Comparison of ENCODE assay signal across 21 mouse cellular contexts in genomic region chr7:138202162-138202832, GRCm38 (mm10).
DNase-seq lines count a peak whose midpoint lies in the region; ATAC-seq and TF ChIP-seq lines count a peak whose summit lies in the region.
"Had no signal": no experiment of that assay in that cellular context is flagged by ENCODE, and none has a peak within 500 bp of the region (broad histone marks: within the 10 kb centered on the region; RNA-seq: fewer than 3 reads in every experiment).

No protein-coding gene starts in this region.

- no peak overlapping the region for H3K4me3 ChIP-seq in kidney, embryonic 15.5 days (replicated peaks)
- H3K4me3 ChIP-seq in myocyte, result no peak overlapping the region
- H3K4me3 ChIP-seq: forebrain, embryonic 10.5 days; heart, embryonic 12.5 days; hindbrain, embryonic 13.5 days; limb, embryonic 15.5 days; liver, embryonic 15.5 days; megakaryocyte, embryonic 14.5 days had no signal

- no peaks in the 10 kb centered on the region for H3K9me3 ChIP-seq in kidney, embryonic 15.5 days (replicated peaks)
- H3K9me3 ChIP-seq: forebrain, embryonic 10.5 days; heart, embryonic 12.5 days; hindbrain, embryonic 13.5 days; limb, embryonic 15.5 days; liver, embryonic 15.5 days had no signal

- ATAC-seq in kidney, embryonic 15.5 days (replicated peaks; ENCODE audit: low FRiP score), result no peak
- ATAC-seq in common myeloid progenitor, adult 5-6 weeks (replicated peaks; ENCODE audit: low read depth, poor library complexity, severe bottlenecking), result peak; percentile 81
- ATAC-seq: inflammation-experienced regulatory T-cells, adult 6 months; midbrain, embryonic 16.5 days had no signal

- H3ac ChIP-seq in myocyte (ENCODE audit: control insufficient read depth, insufficient read length), result no peak overlapping the region

- peak; percentile 34 for DNase-seq in kidney, postnatal 14 days
- peak; percentile 50 for DNase-seq in lung, postnatal 10 days
- no peak for DNase-seq in urinary bladder, postnatal 10 days (ENCODE audit: low spot score)
- DNase-seq in right cerebral cortex, adult 18-20 months, result no peak
- DNase-seq: adrenal gland, adult 8-10 months; B cell, adult 2 months; cerebellum, adult 9-11 months; heart, postnatal 14 days; kidney, postnatal 25 days; thymus, postnatal 4 days had no signal

- H3K36me3 ChIP-seq in kidney, embryonic 15.5 days, result no peaks in the 10 kb centered on the region
- H3K36me3 ChIP-seq in myocyte (ENCODE audit: control insufficient read depth, insufficient read depth), result no peaks in the 10 kb centered on the region
- H3K36me3 ChIP-seq: forebrain, embryonic 10.5 days; heart, embryonic 12.5 days; hindbrain, embryonic 13.5 days; limb, embryonic 15.5 days; liver, embryonic 15.5 days had no signal

- no peak overlapping the region for H3K27ac ChIP-seq in kidney, embryonic 15.5 days
- H3K27ac ChIP-seq: forebrain, embryonic 10.5 days; hindbrain, embryonic 13.5 days; limb, embryonic 15.5 days; liver, embryonic 15.5 days had no signal

- no peak overlapping the region for H3K9ac ChIP-seq in kidney, embryonic 15.5 days
- H3K9ac ChIP-seq: heart, embryonic 12.5 days; hindbrain, embryonic 13.5 days; limb, embryonic 15.5 days; liver, embryonic 15.5 days had no signal

- H3K27me3 ChIP-seq in kidney, embryonic 15.5 days, result no peaks in the 10 kb centered on the region
- no peaks in the 10 kb centered on the region for H3K27me3 ChIP-seq in myocyte (ENCODE audit: control insufficient read depth, insufficient read depth, insufficient read length)
- H3K27me3 ChIP-seq: hindbrain, embryonic 13.5 days; limb, embryonic 15.5 days; liver, embryonic 15.5 days; megakaryocyte, embryonic 14.5 days had no signal

- TF ChIP-seq POLR2A in myocyte (IDR thresholded peaks at IDR 0.05; ENCODE audit: insufficient read length, low read depth), result no peak

- H3K4me2 ChIP-seq in kidney, embryonic 15.5 days, result no peak overlapping the region
- no peak overlapping the region for H3K4me2 ChIP-seq in myocyte (ENCODE audit: low read depth)
- H3K4me2 ChIP-seq: heart, embryonic 12.5 days; hindbrain, embryonic 13.5 days; limb, embryonic 15.5 days; liver, embryonic 15.5 days had no signal

- 55% methylated on average over 15 of the region's 15 CpGs for WGBS in kidney, embryonic 15.5 days

- peaks cover 29% of the 10 kb centered on the region for H3K4me1 ChIP-seq in kidney, embryonic 15.5 days
- H3K4me1 ChIP-seq: forebrain, embryonic 10.5 days; heart, embryonic 12.5 days; liver, embryonic 15.5 days had no signal

- no peaks in the 10 kb centered on the region for H3K79me2 ChIP-seq in myocyte (ENCODE audit: control insufficient read depth, insufficient read depth)

TF ChIP-seq in myocyte, 11 proteins besides CTCF, POLR2A, EP300 and RAD21:
- peak in 2 of 3 experiments; percentile 15 to 82 for TF ChIP-seq MYOG (IDR thresholded peaks at IDR 0.05; ENCODE audit: control insufficient read depth in 1 of 3, insufficient read depth in 1 of 3, insufficient read length in 2 of 3, low read depth in 2 of 3)
- TF ChIP-seq TCF3 (IDR thresholded peaks at IDR 0.05; ENCODE audit: insufficient read length, low read depth), result peak; percentile 21
- no peak for TF ChIP-seq MYOD1 (IDR thresholded peaks at IDR 0.05; ENCODE audit: control insufficient read depth in 1 of 3, insufficient read length in 2 of 3, low read depth in 2 of 3)
TF ChIP-seq in myocyte: peak in this region for 2.

Comparison
In these comparisons a context has a peak if more than half of its experiments do, and no peak if none do; other contexts are left out.
1. DNase-seq: peak in kidney, postnatal 14 days (single experiment) and lung, postnatal 10 days (single experiment); none in urinary bladder, postnatal 10 days (single experiment) and right cerebral cortex, adult 18-20 months (single experiment).